Mouse (Mus musculus) erythroblast, embryonic 14.5 days (primary cell): Measurements from ENCODE around the gene Ybx3. TPM values are rescaled to one million over a fixed set of nuclear protein-coding genes. Genes with fewer than 3 reads are reported as not detected.

ENCODE experiments used
- H3K27me3 ChIP-seq: 2 replicates; pipeline ENCODE4 v1.6.1; 2012; ENCODE audit warnings: inconsistent platforms; ENCODE audit not compliant: control insufficient read depth
- H3K36me3 ChIP-seq: 2 replicates; pipeline ENCODE4 v1.6.1; 2012; ENCODE audit warnings: mild to moderate bottlenecking, inconsistent platforms; ENCODE audit not compliant: control insufficient read depth
- H3K4me1 ChIP-seq: 2 replicates; pipeline ENCODE4 v1.6.1; 2012; ENCODE audit warnings: inconsistent platforms; ENCODE audit not compliant: control insufficient read depth
- H3K4me3 ChIP-seq: replicated peaks from 2 replicates; pipeline ENCODE3; 2012; ENCODE audit warnings: moderate library complexity, mild to moderate bottlenecking, inconsistent platforms
- H3K9me3 ChIP-seq: 2 replicates; pipeline ENCODE4 v1.6.1; 2012; ENCODE audit warnings: low read length, inconsistent platforms, mixed read lengths; ENCODE audit not compliant: control insufficient read depth
- GATA1 ChIP-seq: IDR thresholded peaks from 2 replicates; pipeline ENCODE4 v1.6.1; 2012; ENCODE audit warnings: low read length, inconsistent platforms, mixed read lengths
- TAL1 ChIP-seq: IDR thresholded peaks from 3 replicates; pipeline ENCODE4 v1.6.1; 2012; ENCODE audit warnings: low read length, inconsistent platforms, mixed read lengths
- polyA plus RNA-seq: library from polyadenylated mRNA; stranded (reverse); fragments of >175 nt; gene quantifications from 2 replicates; pipeline ENCODE4 v1.2.3, GENCODE M21; 2012

Ybx3 gene
- polyA plus RNA-seq = 366 and 393 TPM in 2 replicates

GRCm38 (mm10) chr6:131388040-131389021 is at the start of gene Ybx3:
Gene Ybx3 (minus strand): TSS chr6:131388476.
- peaks cover 29% of the 10 kb centered on the region for H3K36me3 ChIP-seq
- no peak for TF ChIP-seq GATA1
- no peak for TF ChIP-seq TAL1
- H3K27me3 ChIP-seq = no peaks in the 10 kb centered on the region
- H3K4me1 ChIP-seq = peaks cover 58% of the 10 kb centered on the region
- peak within 1 kb of the TSS; percentile 88 for H3K4me3 ChIP-seq
- no peaks in the 10 kb centered on the region for H3K9me3 ChIP-seq

GRCm38 (mm10) chr6:131436626-131437025 is 48.4 kb upstream of the Ybx3 start:
- H3K9me3 ChIP-seq = no peaks in the 10 kb centered on the region; the same call in 1 of the 2 replicates
- no peak overlapping the region for H3K4me3 ChIP-seq
- peaks cover 26% of the 10 kb centered on the region for H3K27me3 ChIP-seq
- TF ChIP-seq TAL1 (no peak), GATA1 (no peak)
- no peaks in the 10 kb centered on the region for H3K36me3 ChIP-seq
- no peaks in the 10 kb centered on the region for H3K4me1 ChIP-seq

- no peaks in the 10 kb centered on the region for H3K36me3 ChIP-seq
- peaks cover 26% of the 10 kb centered on the region for H3K27me3 ChIP-seq
- no peaks in the 10 kb centered on the region; the same call in 1 of the 2 replicates for H3K9me3 ChIP-seq
- TF ChIP-seq TAL1 (no peak), GATA1 (no peak)
- no peaks in the 10 kb centered on the region for H3K4me1 ChIP-seq
- no peak overlapping the region for H3K4me3 ChIP-seq
These were observed 45.8 kb upstream of the Ybx3 start for GRCm38 (mm10) chr6:131434088-131434487.

GRCm38 (mm10) chr6:131433153-131434048 is 45.1 kb upstream of the Ybx3 start:
- Histone ChIP-seq H3K27me3 (peaks cover 26% of the 10 kb centered on the region), H3K4me1 (no peaks in the 10 kb centered on the region), H3K36me3 (no peaks in the 10 kb centered on the region), H3K4me3 (no peak overlapping the region), H3K9me3 (no peaks in the 10 kb centered on the region; the same call in 1 of the 2 replicates)
- no peak for TF ChIP-seq TAL1
- no peak for TF ChIP-seq GATA1

GRCm38 (mm10) chr6:131421572-131421971 is 33.3 kb upstream of the Ybx3 start:
- H3K36me3 ChIP-seq = no peaks in the 10 kb centered on the region
- H3K9me3 ChIP-seq = no peaks in the 10 kb centered on the region
- no peaks in the 10 kb centered on the region for H3K4me1 ChIP-seq
- no peak overlapping the region for H3K4me3 ChIP-seq
- TF ChIP-seq GATA1 = no peak
- TF ChIP-seq TAL1 = no peak
- no peaks in the 10 kb centered on the region for H3K27me3 ChIP-seq

GRCm38 (mm10) chr6:131419614-131420013 is 31.3 kb upstream of the Ybx3 start:
- Histone ChIP-seq H3K9me3 (no peaks in the 10 kb centered on the region), H3K4me1 (no peaks in the 10 kb centered on the region), H3K27me3 (no peaks in the 10 kb centered on the region), H3K36me3 (no peaks in the 10 kb centered on the region), H3K4me3 (no peak overlapping the region)
- TF ChIP-seq GATA1 = no peak
- no peak for TF ChIP-seq TAL1

GRCm38 (mm10) chr6:131418770-131419169 is 30.5 kb upstream of the Ybx3 start:
- no peaks in the 10 kb centered on the region for H3K27me3 ChIP-seq
- TF ChIP-seq GATA1 = no peak
- no peak for TF ChIP-seq TAL1
- H3K36me3 ChIP-seq = no peaks in the 10 kb centered on the region
- no peaks in the 10 kb centered on the region for H3K4me1 ChIP-seq
- no peak overlapping the region for H3K4me3 ChIP-seq
- no peaks in the 10 kb centered on the region for H3K9me3 ChIP-seq

GRCm38 (mm10) chr6:131411116-131411843 is 23.0 kb upstream of the Ybx3 start:
- H3K36me3 ChIP-seq = no peaks in the 10 kb centered on the region
- no peak overlapping the region for H3K4me3 ChIP-seq
- TF ChIP-seq GATA1 = no peak
- no peak for TF ChIP-seq TAL1
- H3K9me3 ChIP-seq = no peaks in the 10 kb centered on the region
- H3K4me1 ChIP-seq = no peaks in the 10 kb centered on the region
- H3K27me3 ChIP-seq = no peaks in the 10 kb centered on the region; the same call in 1 of the 2 replicates
